In genomic region chr9:57537044-57537727, GRCm38 (mm10) we compare ENCODE assay signal across 8 mouse cellular contexts. TPM values are rescaled to one million over a fixed set of nuclear protein-coding genes. Genes with fewer than 3 reads are reported as not detected.
DNase-seq lines count a peak whose midpoint lies in the region; ATAC-seq and TF ChIP-seq lines count a peak whose summit lies in the region.

Gene Fam219b, plus strand, starts transcription at chr9:57537528.

- H3K36me3 ChIP-seq in G1E (replicated peaks) = peaks cover 77% of the 10 kb centered on the region
- peaks cover 52% of the 10 kb centered on the region for H3K36me3 ChIP-seq in forebrain, embryonic 15.5 days
- H3K36me3 ChIP-seq in neural tube, embryonic 14.5 days (ENCODE audit: control insufficient read depth, insufficient read depth, low read length) = peaks cover 24% of the 10 kb centered on the region; the same call in 1 of the 2 replicates
- H3K36me3 ChIP-seq in testis, adult 2 months (ENCODE audit: control insufficient read depth, insufficient read depth, low read length) = no peaks in the 10 kb centered on the region

- DNase-seq in G1E (ENCODE audit: low spot score) = peak; percentile 74
- DNase-seq in cerebellum, adult 11-12 months = peak; percentile 92
- DNase-seq in heart, postnatal 25 days (ENCODE audit: low spot score) = peak; percentile 80
- DNase-seq in layer of hippocampus, adult 18-20 months (ENCODE audit: low spot score in 2 of 2) = peak; percentile 90 to 94
- DNase-seq in lung, adult 18-20 months = peak; percentile 90 to 93

- H3K9ac ChIP-seq in forebrain, embryonic 15.5 days (replicated peaks) = peak within 1 kb of the TSS; percentile 78
- H3K9ac ChIP-seq in neural tube, embryonic 14.5 days (replicated peaks; ENCODE audit: low read depth, low read length) = peak within 1 kb of the TSS; percentile 90

- intact Hi-C loops in heart, postnatal 25 days (cut with DNase I) = no loop called here

- 2% methylated on average over 45 of the region's 45 CpGs for WGBS in forebrain, embryonic 15.5 days
- WGBS in neural tube, embryonic 14.5 days = 2% methylated on average over 39 of the region's 45 CpGs

- H3K4me2 ChIP-seq in forebrain, embryonic 15.5 days (replicated peaks) = peak within 1 kb of the TSS; percentile 70
- peak within 1 kb of the TSS; percentile 82 for H3K4me2 ChIP-seq in neural tube, embryonic 14.5 days (ENCODE audit: low read depth, low read length)

- TF ChIP-seq POLR2A in testis, adult 2 months (IDR thresholded peaks at IDR 0.05; ENCODE audit: control insufficient read depth, low read depth, low read length) = peak; percentile 83

- H3K27me3 ChIP-seq in G1E (ENCODE audit: insufficient read depth, low read length) = no peaks in the 10 kb centered on the region
- no peaks in the 10 kb centered on the region for H3K27me3 ChIP-seq in forebrain, embryonic 15.5 days
- H3K27me3 ChIP-seq in neural tube, embryonic 14.5 days (ENCODE audit: control insufficient read depth, insufficient read depth, low read length) = no peaks in the 10 kb centered on the region
- no peaks in the 10 kb centered on the region for H3K27me3 ChIP-seq in testis, adult 2 months (ENCODE audit: control insufficient read depth, insufficient read depth, low read length)

- no peaks in the 10 kb centered on the region for H3K9me3 ChIP-seq in G1E (replicated peaks)
- no peaks in the 10 kb centered on the region for H3K9me3 ChIP-seq in forebrain, embryonic 15.5 days
- no peaks in the 10 kb centered on the region for H3K9me3 ChIP-seq in neural tube, embryonic 14.5 days (ENCODE audit: control insufficient read depth, low read length)

- H3K4me3 ChIP-seq in G1E (ENCODE audit: low read depth, low read length) = peak within 1 kb of the TSS; percentile 93
- peak within 1 kb of the TSS; percentile 69 for H3K4me3 ChIP-seq in forebrain, embryonic 15.5 days
- H3K4me3 ChIP-seq in neural tube, embryonic 14.5 days (ENCODE audit: low read depth, low read length) = peak within 1 kb of the TSS; percentile 91
- peak within 1 kb of the TSS; percentile 93 for H3K4me3 ChIP-seq in testis, adult 2 months (ENCODE audit: control insufficient read depth, low read depth, low read length)

- peaks cover 47% of the 10 kb centered on the region for H3K4me1 ChIP-seq in G1E (ENCODE audit: insufficient read depth, low read depth, low read length)
- peaks cover 22% of the 10 kb centered on the region for H3K4me1 ChIP-seq in forebrain, embryonic 15.5 days
- peaks cover 12% of the 10 kb centered on the region for H3K4me1 ChIP-seq in neural tube, embryonic 14.5 days (ENCODE audit: control insufficient read depth, insufficient read depth, low read length)
- H3K4me1 ChIP-seq in testis, adult 2 months (ENCODE audit: control insufficient read depth, insufficient read depth, low read length) = peaks cover 8% of the 10 kb centered on the region

- peak; percentile 70 for ATAC-seq in G1E (ENCODE audit: extremely low read depth, insufficient number of reproducible peaks, low FRiP score, poor library complexity, severe bottlenecking)
- ATAC-seq in forebrain, embryonic 15.5 days (replicated peaks) = peak; percentile 88
- ATAC-seq in neural tube, embryonic 14.5 days (ENCODE audit: low read depth) = peak; percentile 91

- H3K27ac ChIP-seq in forebrain, embryonic 15.5 days (replicated peaks) = peak within 1 kb of the TSS; percentile 83
- H3K27ac ChIP-seq in neural tube, embryonic 14.5 days (ENCODE audit: low read depth, low read length) = peak within 1 kb of the TSS; percentile 90
- H3K27ac ChIP-seq in testis, adult 2 months (ENCODE audit: control insufficient read depth, insufficient read depth, low read depth, low read length) = peak within 1 kb of the TSS; percentile 89

- no peak for TF ChIP-seq CTCF in G1E (IDR thresholded peaks at IDR 0.05; ENCODE audit: low read depth, low read length)
- no peak for TF ChIP-seq CTCF in testis, adult 2 months (IDR thresholded peaks at IDR 0.05; ENCODE audit: control insufficient read depth, insufficient read depth, insufficient replicate concordance, low read depth, low read length)

RNA-seq across cellular contexts. Expression of gene Fam219b, which starts in this region (rescaled TPM):
- total RNA-seq in G1E (2014; fragmentation: Nextera tagmentation) = 8.1 and 9.5 TPM in 2 replicates
- 12.2 and 15.5 TPM in 2 replicates for total RNA-seq in G1E (2017)
- polyA plus RNA-seq in G1E (2012) = 11.3 and 16.8 TPM in 2 replicates
- polyA plus RNA-seq in forebrain, embryonic 15.5 days (2015; fragmentation: Nextera tagmentation; extraction: Ambion mirVana) = 24.1 and 26.2 TPM in 2 replicates
- total RNA-seq in heart, postnatal 25 days (2021) = 1 to 10 TPM; 6.7 to 9.3 TPM
- total RNA-seq in layer of hippocampus, adult 18-20 months (2021) = 10 to 100 TPM; 16.5 to 24.3 TPM
- polyA plus RNA-seq in neural tube, embryonic 14.5 days (2014; fragmentation: Nextera tagmentation; extraction: Ambion mirVana) = 23.7 and 24.0 TPM in 2 replicates
- polyA plus RNA-seq in testis, adult 2 months (2012; rRNA removed) = 2.3 and 2.8 TPM in 2 replicates

Comparison
In these comparisons a context has a peak if more than half of its experiments do, and no peak if none do; other contexts are left out.
1. Peak in every context shown above with its lines: DNase-seq, ATAC-seq, H3K4me3 ChIP-seq and H3K27ac ChIP-seq.